Mouse (Mus musculus) cerebellum, adult 2 months (tissue): ENCODE measurements around the gene Fzd10. TPM values are rescaled to one million over a fixed set of nuclear protein-coding genes. Genes with fewer than 3 reads are reported as not detected.

Experiments
- DNase-seq, 2 experiments: peaks; one replicate each; pipeline ENCODE4 v3.0.0; 2021
- H3K27ac ChIP-seq: fragments of 200-500 bp; 2 replicates; pipeline ENCODE4 v1.5.1; 2012; ENCODE audit warnings: low read length, control low read depth, inconsistent platforms; ENCODE audit not compliant: insufficient read depth
- H3K27me3 ChIP-seq: fragments of 200-500 bp; 2 replicates; pipeline ENCODE4 v1.6.1; 2012; ENCODE audit warnings: inconsistent platforms, mild to moderate bottlenecking, low read length, moderate library complexity; ENCODE audit not compliant: control insufficient read depth, insufficient read depth
- H3K4me1 ChIP-seq: fragments of 200-500 bp; 2 replicates; pipeline ENCODE4 v1.6.1; 2011; ENCODE audit warnings: low read length; ENCODE audit not compliant: control insufficient read depth, insufficient read depth
- H3K4me3 ChIP-seq: fragments of 200-500 bp; replicated peaks from 2 replicates; pipeline ENCODE3; 2011; ENCODE audit warnings: mild to moderate bottlenecking, low read depth, low read length, control low read depth; ENCODE audit not compliant: insufficient read depth
- CTCF ChIP-seq: fragments of 200-500 bp; IDR thresholded peaks from 2 replicates; pipeline ENCODE4 v1.5.1; 2011; ENCODE audit warnings: low read depth, mild to moderate bottlenecking, control low read depth, low read length, moderate library complexity, borderline replicate concordance; ENCODE audit not compliant: insufficient read depth
- POLR2A ChIP-seq: fragments of 200-500 bp; IDR thresholded peaks from 2 replicates; pipeline ENCODE4 v1.6.1; 2011; ENCODE audit warnings: low read length, control low read depth, borderline replicate concordance; ENCODE audit not compliant: insufficient read depth
- WGBS: fragments of 180-500 bp; shearing (Covaris S2); methylation state at CpG from one replicate; pipeline ENCODE4 v1.1.7; 2018; 5-methylcytosine and 5-hydroxymethylcytosine counted together
- polyA plus RNA-seq: library from polyadenylated mRNA; depleted of rRNA; stranded (reverse); fragments of >200 nt; gene quantifications from 2 replicates; pipeline ENCODE4 v1.2.3, GENCODE M21; 2012

Gene Fzd10
- polyA plus RNA-seq, 1 experiment, result 1.9 TPM

GRCm38 (mm10) chr5:128570848-128571247 is 29.8 kb upstream of the Fzd10 start:
- Histone ChIP-seq H3K4me1 (no peaks in the 10 kb centered on the region; the same call in 1 of the 2 replicates), H3K4me3 (no peak overlapping the region), H3K27me3 (no peaks in the 10 kb centered on the region), H3K27ac (no peak overlapping the region)
- 57% methylated on average over 5 of the region's 5 CpGs for WGBS
- TF ChIP-seq POLR2A (no peak), CTCF (no peak)
- DNase-seq, result no peak

DNA sequence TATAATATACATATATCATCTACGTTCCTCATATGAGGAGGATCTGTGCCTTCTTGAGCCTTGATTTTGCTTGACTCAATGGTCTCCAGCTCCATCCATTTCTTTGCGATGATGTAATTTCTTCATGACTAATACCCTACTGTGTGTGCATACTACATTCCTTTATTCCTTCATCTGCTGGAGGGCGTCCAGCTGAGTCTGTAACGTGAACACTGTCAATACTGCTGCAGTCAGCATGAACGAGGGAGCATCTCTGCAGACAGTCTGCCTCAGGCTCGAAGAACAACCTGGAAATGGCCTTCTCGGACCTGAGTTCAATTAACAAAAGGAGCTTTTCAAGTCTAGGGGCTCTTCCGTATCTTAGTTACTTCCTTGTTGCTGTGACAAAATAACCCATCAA is 28.9 kb upstream of the Fzd10 start:
- Histone ChIP-seq H3K27ac (no peak overlapping the region), H3K4me3 (no peak overlapping the region), H3K27me3 (no peaks in the 10 kb centered on the region), H3K4me1 (no peaks in the 10 kb centered on the region; the same call in 1 of the 2 replicates)
- 34% methylated on average over 8 of the region's 8 CpGs for WGBS
- DNase-seq, result no peak
- TF ChIP-seq CTCF (no peak), POLR2A (no peak)

GRCm38 (mm10) chr5:128575997-128576579 is 24.6 kb upstream of the Fzd10 start:
- TF ChIP-seq CTCF, result no peak
- no peak for TF ChIP-seq POLR2A
- H3K4me1 ChIP-seq, result no peaks in the 10 kb centered on the region; the same call in 1 of the 2 replicates
- peak in 1 of 2 experiments; percentile 9 for DNase-seq
- WGBS, result 17% methylated on average over 9 of the region's 9 CpGs
- H3K27ac ChIP-seq, result no peak overlapping the region
- no peaks in the 10 kb centered on the region for H3K27me3 ChIP-seq
- no peak overlapping the region for H3K4me3 ChIP-seq

GRCm38 (mm10) chr5:128579047-128579650 is 21.5 kb upstream of the Fzd10 start:
- Histone ChIP-seq H3K27me3 (no peaks in the 10 kb centered on the region; the same call in 1 of the 2 replicates), H3K4me3 (no peak overlapping the region), H3K4me1 (no peaks in the 10 kb centered on the region; the same call in 1 of the 2 replicates), H3K27ac (no peak overlapping the region)
- 36% methylated on average over 9 of the region's 9 CpGs for WGBS
- DNase-seq, result no peak
- TF ChIP-seq CTCF (no peak), POLR2A (no peak)

- no peak for DNase-seq
- WGBS, result 65% methylated on average over 4 of the region's 4 CpGs
- no peaks in the 10 kb centered on the region; the same call in 1 of the 2 replicates for H3K27me3 ChIP-seq
- no peak overlapping the region for H3K4me3 ChIP-seq
- H3K4me1 ChIP-seq, result no peaks in the 10 kb centered on the region
- TF ChIP-seq POLR2A (no peak), CTCF (no peak)
- H3K27ac ChIP-seq, result no peak overlapping the region
Measured at GRCm38 (mm10) chr5:128580931-128581330, 19.7 kb upstream of the Fzd10 start.

DNA sequence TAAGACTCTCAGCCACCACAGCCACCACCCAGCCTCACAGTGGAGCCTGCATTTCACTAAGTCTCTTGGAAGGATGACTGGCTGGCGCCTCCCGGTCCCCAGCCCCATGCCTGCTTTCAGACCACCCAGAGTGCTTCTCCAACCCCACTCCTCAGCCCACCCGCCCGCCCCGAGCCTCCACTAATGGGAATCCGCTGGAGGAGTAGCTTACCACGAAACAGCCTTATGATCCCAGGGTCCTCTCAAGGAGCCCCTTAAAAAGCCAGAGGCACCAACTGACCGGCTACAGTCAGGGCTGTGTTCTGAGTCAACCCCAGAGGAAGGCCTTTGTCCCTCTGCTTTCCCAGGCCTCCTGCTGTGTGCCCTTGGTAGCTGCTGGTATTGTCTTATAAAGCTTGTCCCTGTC is 19.1 kb upstream of the Fzd10 start:
- no peaks in the 10 kb centered on the region; the same call in 1 of the 2 replicates for H3K27me3 ChIP-seq
- no peak overlapping the region for H3K27ac ChIP-seq
- TF ChIP-seq POLR2A (no peak), CTCF (no peak)
- no peak overlapping the region for H3K4me3 ChIP-seq
- 31% methylated on average over 8 of the region's 8 CpGs for WGBS
- no peaks in the 10 kb centered on the region for H3K4me1 ChIP-seq
- DNase-seq, result no peak

- DNase-seq, result no peak
- no peaks in the 10 kb centered on the region for H3K27me3 ChIP-seq
- H3K27ac ChIP-seq, result no peak overlapping the region
- 68% methylated on average over 1 of the region's 1 CpGs for WGBS
- TF ChIP-seq POLR2A (no peak), CTCF (no peak)
- no peak overlapping the region for H3K4me3 ChIP-seq
- no peaks in the 10 kb centered on the region for H3K4me1 ChIP-seq
Measured at GRCm38 (mm10) chr5:128589231-128589630, 11.4 kb upstream of the Fzd10 start.

DNA sequence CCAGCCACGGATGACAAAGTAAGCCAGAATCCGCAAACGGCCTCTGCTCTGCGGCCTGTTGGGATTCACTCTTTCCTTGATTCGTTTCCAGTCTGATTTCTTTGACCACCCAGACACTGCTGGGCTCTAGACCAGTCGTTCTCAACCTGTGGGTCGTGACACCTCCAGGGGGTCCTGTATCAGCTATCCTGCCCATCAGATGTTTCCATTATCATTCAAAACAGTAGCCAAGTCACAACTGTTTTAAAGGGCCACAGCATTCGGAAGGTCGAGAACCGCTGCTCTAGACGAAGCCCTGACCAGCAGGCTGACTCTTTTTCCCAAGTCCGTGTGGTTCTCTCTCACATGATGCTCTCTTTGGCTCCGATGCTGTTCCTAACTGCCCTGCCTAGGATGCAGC is 7.2 kb upstream of the Fzd10 start:
- H3K27me3 ChIP-seq, result no peaks in the 10 kb centered on the region
- DNase-seq, result no peak
- 78% methylated on average over 13 of the region's 13 CpGs for WGBS

More for the DNA sequence above, 7.2 kb upstream of the Fzd10 start:
- H3K4me1 ChIP-seq, result no peaks in the 10 kb centered on the region
- no peak overlapping the region for H3K27ac ChIP-seq
- no peak overlapping the region for H3K4me3 ChIP-seq
- TF ChIP-seq CTCF, result no peak
- no peak for TF ChIP-seq POLR2A
